Mouse (Mus musculus) layer of hippocampus, postnatal 25 days (tissue): ENCODE measurements at regions not wholly inside any gene's neighbourhood (a gene's known extent, or its start where the extent isn't known, plus 50 kb on each side); places are given as distances from the start of the nearest gene placed in this dataset.

Experiments used
- DNase-seq, 2 experiments: peaks; one replicate each; pipeline ENCODE4 v3.0.0; 2022; ENCODE audit warnings: mixed read lengths in 2 of 2, low spot score in 1 of 2; ENCODE audit errors: extremely low spot score in 1 of 2

DNA sequence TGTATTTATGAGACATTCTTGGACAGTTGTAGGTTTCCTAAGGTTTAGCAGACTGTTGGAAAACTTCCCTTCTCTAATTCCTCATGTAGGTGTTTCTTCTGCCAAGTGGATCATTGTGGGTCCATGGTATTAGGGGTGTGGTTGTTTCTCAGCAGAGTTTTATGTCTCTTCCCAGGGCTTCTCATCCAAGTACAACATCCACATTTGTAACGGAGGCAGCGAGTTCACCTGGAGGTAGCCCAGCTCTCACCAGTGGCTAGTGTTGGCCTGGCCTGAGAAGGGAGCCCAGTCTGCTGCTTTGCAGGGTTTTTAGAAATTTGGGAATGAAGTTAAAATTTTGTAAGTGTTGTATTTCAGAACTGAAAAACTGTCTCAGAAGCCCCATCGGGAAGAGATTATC is 122.4 kb downstream of the Wnt5a start:
- no peak for DNase-seq

- DNase-seq, result no peak
Measured at GRCm38 (mm10) chr14:28635175-28635574, 130.6 kb downstream of the Wnt5a start.

- no peak for DNase-seq
Measured at GRCm38 (mm10) chr14:28639056-28639455, 134.5 kb downstream of the Wnt5a start.

DNA sequence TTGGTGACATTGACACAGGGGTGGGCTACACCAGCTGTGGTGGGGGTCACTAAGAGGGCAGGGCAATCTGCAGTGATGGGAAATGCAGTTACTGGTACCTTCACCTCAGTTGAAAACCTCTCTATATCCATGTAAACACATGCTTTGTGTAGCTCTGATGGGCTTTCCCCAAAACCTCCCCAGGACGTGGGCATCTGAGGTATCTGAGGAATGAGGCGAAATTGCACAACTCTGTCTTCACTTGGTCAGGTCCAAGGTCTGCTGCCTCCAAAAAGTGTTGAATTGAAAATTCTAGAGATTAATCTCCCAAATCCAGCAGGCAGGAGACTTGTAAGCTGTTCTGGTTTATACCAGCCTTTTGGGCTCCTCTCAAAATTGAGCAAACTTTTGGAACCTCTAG is 141.3 kb downstream of the Wnt5a start:
- no peak for DNase-seq

DNA sequence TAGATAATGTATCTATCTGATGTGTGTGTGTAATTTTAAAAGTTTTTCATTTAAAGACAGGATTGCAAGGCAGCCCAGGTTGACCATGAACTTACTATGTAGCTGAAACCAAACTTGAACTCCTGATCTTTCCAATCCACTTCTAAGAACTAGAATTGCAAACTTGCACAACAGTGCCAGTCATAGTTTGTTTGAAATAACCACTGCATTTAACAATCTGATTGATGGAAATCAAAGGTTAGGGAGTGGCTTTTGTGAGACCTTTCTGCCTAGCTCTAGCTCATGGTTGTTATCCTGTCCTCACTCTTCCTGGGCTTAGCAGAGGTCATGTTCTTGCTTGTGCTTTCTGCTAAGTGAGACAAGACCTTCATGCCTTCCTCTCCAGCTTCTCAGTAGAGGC is 144.9 kb downstream of the Wnt5a start:
- no peak for DNase-seq

GRCm38 (mm10) chr14:28653059-28653930 is 148.7 kb downstream of the Wnt5a start:
- DNase-seq, result no peak

- no peak for DNase-seq
Measured at GRCm38 (mm10) chr14:28657216-28657615, 152.7 kb downstream of the Wnt5a start.

- no peak for DNase-seq
Measured at GRCm38 (mm10) chr14:28660872-28661588, 156.5 kb downstream of the Wnt5a start.

DNA sequence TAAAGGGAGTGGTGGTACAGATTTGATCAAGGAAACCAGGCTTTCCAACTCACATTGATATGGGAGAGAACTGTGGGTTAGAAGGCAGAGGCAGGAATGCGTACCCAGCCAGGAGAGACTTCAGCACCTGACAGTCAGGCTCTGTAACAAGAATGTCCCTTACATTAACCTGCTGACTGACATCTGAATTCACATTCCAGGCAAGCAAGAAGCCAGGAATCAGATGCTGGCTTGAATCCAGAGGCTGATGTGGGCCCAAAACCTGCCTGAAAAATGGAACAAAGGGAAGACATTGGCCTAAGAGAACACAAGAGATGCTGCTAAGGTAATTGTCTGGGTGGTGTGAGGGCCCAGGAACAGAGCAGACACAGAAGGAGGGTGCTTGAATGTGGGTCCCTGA is 158.8 kb downstream of the Wnt5a start:
- no peak for DNase-seq

DNA sequence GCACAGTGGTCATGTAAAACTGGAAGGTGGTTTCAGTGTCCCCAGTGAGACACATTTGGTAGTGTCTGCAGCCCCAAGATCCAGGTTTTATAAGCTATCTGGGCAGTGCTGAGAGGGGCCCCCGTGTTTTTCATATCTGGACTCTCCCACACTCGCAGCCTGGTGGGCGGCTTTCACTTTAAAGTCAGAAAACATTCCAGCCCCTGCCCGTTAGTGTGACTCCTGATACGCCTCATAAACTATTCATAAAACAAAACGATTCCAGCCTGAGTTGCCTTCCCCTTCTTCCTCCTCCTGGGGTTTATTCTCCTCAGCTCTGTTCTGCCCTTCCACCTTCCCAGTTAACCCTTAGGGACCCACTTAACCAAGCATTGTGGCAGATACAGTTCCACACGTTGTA is 159.6 kb downstream of the Wnt5a start:
- DNase-seq, result no peak

DNA sequence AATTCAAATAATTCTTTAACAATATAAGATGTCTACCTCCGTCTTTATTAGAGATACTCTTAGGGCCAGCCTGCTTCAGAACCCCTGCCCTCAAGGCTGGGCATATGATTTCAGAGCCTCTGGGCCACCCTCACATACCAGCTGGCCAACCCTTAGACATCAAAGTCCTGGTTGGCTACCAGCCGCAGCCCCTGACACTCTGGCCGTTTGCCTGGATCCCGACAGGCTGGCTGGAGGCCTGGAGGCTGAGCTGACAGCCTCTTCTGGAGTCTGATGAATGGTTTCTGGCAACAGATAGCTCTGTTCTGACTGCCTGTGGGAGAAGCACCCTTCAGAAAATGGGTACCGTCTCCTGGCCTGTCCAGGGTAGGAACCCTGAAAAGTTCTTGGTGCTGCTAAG is 170.9 kb downstream of the Wnt5a start:
- peak; percentile 14 to 46 for DNase-seq

- no peak for DNase-seq
Measured at GRCm38 (mm10) chr14:28699780-28700179, 195.2 kb downstream of the Wnt5a start.

GRCm38 (mm10) chr14:28704729-28705128 is 200.2 kb downstream of the Wnt5a start:
- no peak for DNase-seq

DNA sequence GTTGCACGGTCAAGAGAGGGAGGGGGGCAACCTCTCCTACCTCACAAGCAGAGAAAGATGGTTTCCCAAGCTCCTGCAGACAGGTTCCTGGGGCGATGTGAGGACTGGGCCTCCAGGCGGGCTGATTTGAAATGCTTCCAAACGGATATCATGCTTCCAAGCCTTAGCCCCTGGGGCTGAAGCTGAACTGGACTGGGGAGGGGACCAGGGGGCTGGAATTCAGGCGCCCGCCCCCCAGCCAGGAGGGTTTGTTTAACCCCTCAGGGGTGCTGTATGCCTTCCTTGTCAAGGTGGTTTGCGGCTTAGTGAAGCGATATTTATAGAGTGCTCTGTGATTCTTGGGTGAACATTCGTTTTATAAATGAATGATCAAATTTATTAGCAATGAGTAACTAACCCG is 210.0 kb downstream of the Wnt5a start:
- no peak for DNase-seq

- DNase-seq, result no peak
Measured at GRCm38 (mm10) chr14:28720545-28720944, 216.0 kb downstream of the Wnt5a start.

GRCm38 (mm10) chr14:28725666-28726065 is 221.1 kb downstream of the Wnt5a start:
- no peak for DNase-seq

- DNase-seq, result no peak
Measured at GRCm38 (mm10) chr14:28733496-28733895, 228.9 kb downstream of the Wnt5a start.

- DNase-seq, result no peak
Measured at GRCm38 (mm10) chr14:28735446-28735845, 230.9 kb downstream of the Wnt5a start.

DNA sequence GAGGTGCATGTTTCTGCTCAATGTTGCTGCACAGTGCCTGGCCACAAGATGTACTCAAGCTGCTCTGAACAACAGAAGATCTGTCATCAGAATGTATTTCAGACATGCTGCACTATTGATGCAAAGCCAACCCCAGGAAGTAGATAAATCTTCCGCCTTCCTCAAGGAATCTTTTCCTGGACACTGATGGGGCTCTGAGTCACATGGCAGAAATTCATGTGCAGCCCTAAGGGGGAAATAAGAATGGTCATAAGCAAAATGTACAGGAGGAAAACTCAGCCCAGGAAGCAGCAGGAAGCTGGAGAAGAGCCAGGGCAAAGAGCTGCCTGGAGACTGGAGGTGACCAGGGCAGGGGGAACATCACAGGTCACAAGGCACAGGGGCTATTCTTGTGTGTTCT is 235.5 kb downstream of the Wnt5a start:
- DNase-seq, result no peak

- no peak for DNase-seq
Measured at GRCm38 (mm10) chr14:28741418-28741817, 236.9 kb downstream of the Wnt5a start.

DNA sequence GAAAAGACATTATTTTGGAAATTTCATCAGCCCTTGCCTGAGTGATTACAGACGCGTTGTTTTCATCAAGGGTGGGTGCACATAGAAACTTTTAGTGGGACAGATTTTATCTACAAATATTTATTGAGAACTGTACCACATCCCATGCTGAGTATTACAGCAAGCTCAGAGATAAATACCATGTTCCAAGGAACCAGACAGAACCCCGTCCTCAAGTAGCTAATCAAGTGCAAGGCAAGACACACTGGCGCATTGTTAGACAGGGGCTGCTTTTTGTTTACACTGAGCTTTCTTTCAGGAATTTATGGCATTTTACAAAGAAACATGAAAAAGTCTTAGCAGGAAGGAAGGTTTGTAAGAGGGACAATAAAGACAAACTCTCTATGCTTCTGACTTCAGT is 239.1 kb downstream of the Wnt5a start:
- DNase-seq, result no peak

DNA sequence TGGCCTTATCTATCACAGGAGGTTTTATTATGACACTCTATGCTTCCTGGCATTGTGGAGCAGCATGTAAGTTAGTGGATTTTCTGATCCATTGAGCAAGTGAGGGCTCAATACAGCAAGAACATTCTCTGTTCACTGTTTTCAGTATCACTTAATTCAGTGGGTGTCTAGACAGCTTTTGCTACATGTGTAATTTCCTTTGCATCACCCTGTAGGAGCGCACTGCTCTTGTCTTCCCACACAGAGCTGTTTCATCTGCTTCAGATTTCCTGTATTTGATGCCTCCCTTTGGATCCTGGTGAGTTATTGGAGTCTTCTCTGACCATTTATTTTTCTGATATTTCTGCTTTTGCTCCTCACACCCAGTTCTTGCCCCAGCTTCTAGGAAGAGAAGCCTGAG is 245.8 kb downstream of the Wnt5a start:
- DNase-seq, result no peak
